In the genomic region with DNA sequence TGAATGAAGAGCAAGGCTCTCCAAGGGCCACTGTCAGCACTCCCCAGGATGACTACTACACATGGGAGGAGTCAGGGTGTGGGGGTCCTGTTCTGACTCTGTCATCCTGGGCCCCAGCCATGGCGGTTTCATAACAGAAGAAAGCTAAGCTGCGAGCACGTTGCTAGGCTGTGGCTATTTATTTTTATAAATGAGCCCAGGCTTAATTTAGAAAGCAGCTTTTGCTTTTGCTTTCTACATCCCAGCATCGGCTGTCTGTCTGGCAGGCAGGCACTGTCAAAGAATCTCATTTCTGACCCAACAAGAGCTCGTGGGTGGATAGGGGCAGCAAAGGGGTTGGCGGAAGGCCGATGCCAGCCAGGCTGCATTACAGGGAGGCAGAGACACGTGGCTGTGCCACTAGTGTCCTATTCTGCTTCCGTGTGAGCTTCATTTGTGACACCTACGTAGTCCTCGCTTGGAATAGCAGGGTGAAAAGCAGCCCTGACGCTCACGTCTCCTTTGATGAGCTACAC, we compare ENCODE assay signal across 9 mouse cellular contexts.
DNase-seq lines count a peak whose midpoint lies in the region; ATAC-seq lines count a peak whose summit lies in the region.
"Had no signal": no experiment of that assay in that cellular context is flagged by ENCODE, and none has a peak within 500 bp of the region (broad histone marks: within the 10 kb centered on the region; RNA-seq: fewer than 3 reads in every experiment).

No protein-coding gene starts in this region.

- ATAC-seq in granulocyte monocyte progenitor cell, adult 5-6 weeks (replicated peaks; ENCODE audit: poor library complexity, severe bottlenecking): peak; percentile 51
- ATAC-seq in monocyte, adult 5-6 weeks (replicated peaks; ENCODE audit: insufficient number of reproducible peaks, low FRiP score, low TSS enrichment, poor library complexity, severe bottlenecking): peak; percentile 36; the same call in 1 of the 2 replicates

- peaks cover 25% of the 10 kb centered on the region for H3K27me3 ChIP-seq in midbrain, embryonic 10.5 days (ENCODE audit: low read depth, poor library complexity, severe bottlenecking)

- no peak overlapping the region for H3K27ac ChIP-seq in midbrain, embryonic 10.5 days (replicated peaks)

- DNase-seq in left cerebral cortex, adult 11 months (ENCODE audit: low spot score): peak; percentile 86
- no peak for DNase-seq in left cerebral cortex, postnatal 4 days
- DNase-seq in layer of hippocampus, adult 9-11 months: peak; percentile 93
- DNase-seq in cerebellum, postnatal 25 days: no peak
- DNase-seq in thymus, postnatal 4 days: no peak
- no peak for DNase-seq in midbrain, embryonic 10.5 days (ENCODE audit: low spot score)
- DNase-seq: lung, embryonic 14.5 days had no signal

- no peaks in the 10 kb centered on the region for H3K9me3 ChIP-seq in midbrain, embryonic 10.5 days (replicated peaks)

- no peak overlapping the region for H3K4me3 ChIP-seq in midbrain, embryonic 10.5 days

- 91% methylated on average over 13 of the region's 13 CpGs for WGBS in midbrain, embryonic 10.5 days

- intact Hi-C loops in left cerebral cortex, postnatal 4 days (cut with DNase I): no loop called here

- H3K4me1 ChIP-seq in midbrain, embryonic 10.5 days: peaks cover 32% of the 10 kb centered on the region

- H3K36me3 ChIP-seq in midbrain, embryonic 10.5 days: no peaks in the 10 kb centered on the region

Comparison
In these comparisons a context has a peak if more than half of its experiments do, and no peak if none do; other contexts are left out.
1. DNase-seq: peak in left cerebral cortex, adult 11 months (single experiment) and layer of hippocampus, adult 9-11 months (single experiment); none in left cerebral cortex, postnatal 4 days (single experiment), cerebellum, postnatal 25 days (0 of 2), thymus, postnatal 4 days (single experiment) and midbrain, embryonic 10.5 days (single experiment).